Mouse (Mus musculus): ENCODE results near the gene Tex33.
"Not testable (repeated sequence)": the region's sequence is repeated elsewhere in the genome, so short reads cannot be mapped to it uniquely, and the experiment has no call there.

The Tex33 gene

DNA sequence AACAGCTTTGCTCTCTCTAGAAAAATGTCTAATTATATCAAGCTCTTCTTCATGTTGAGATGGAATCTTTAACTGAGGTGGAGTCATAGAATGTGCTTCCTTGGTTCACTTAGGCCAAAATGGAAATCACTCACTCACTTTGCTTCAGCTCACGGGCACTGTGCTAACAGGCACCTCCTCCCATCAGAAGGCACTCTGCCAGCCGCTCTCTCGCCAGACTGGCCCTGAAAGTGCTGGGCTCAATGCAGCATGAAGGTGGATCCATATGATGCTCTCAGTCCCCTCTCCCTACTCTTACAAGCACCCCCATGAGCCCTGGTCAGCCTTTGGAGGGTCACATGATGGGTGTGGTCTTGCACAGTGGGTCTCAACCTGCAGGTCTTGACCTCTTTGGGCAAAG is 21.5 kb downstream of the Tex33 start:
- DNase-seq (ENCODE audit: low spot score in 2 of 2) = no peak

DNA sequence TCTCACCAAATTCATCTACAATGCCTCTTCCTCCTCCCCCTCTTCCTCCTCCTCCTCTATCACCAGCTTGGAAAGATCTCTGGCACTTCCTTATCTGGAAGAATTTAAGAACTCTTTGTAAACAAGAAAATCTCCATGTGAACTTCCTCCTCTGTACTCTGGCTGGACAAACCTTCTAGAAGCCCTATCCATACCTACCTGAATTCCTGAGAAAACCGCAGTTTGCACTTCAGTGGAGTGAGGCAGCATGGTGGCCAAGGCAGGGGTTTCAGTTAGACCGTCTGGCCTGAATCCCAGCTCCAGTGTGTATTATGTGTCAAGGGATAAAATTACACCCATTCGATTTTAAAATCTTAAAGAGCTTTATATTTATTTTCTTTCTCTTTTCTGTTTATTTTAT is 22.9 kb downstream of the Tex33 start:
- DNase-seq (ENCODE audit: low spot score in 2 of 2) = no peak

DNA sequence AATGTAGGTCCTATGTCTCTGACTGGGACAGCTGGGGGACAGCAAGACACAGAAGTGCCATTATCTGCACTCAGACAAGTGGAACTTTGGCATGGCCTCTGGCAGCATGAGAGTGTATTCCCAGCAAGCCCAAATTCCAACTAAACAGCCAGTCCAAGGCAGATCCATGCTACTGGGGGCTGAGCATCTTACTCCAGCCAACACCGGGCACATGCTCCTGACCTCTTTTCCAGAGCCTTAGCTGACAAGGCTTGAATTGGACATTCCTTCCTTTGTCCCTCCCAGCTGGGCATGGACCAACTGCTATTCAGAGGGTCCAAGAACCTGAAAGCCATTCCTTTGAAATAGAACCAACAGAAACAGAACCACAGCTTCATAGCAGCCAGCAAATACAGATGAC is 26.1 kb downstream of the Tex33 start:
- no peak for DNase-seq (ENCODE audit: low spot score in 2 of 2)

DNA sequence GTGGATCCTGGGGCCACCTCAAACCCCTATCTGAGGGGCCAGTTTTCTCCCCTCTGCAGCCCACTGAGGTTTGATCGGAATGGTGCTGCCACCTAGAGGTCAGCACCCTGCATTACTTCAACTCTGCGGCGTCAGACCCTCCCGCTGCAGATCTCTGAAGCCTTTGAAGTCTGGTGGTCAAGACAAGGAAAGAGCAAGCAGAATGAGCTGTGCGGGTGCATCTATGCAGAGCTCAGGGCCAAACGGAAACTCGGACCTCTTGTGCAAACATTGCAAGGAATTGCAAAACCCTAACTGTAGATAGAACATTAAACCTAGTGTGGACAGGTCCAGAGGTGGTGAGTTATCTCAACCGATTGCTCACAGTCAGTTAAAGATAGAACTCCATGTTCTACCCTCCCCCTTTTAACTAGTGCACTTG is 26.8 kb downstream of the Tex33 start:
- DNase-seq (ENCODE audit: low spot score in 2 of 2) = peak; percentile 41 to 53

DNA sequence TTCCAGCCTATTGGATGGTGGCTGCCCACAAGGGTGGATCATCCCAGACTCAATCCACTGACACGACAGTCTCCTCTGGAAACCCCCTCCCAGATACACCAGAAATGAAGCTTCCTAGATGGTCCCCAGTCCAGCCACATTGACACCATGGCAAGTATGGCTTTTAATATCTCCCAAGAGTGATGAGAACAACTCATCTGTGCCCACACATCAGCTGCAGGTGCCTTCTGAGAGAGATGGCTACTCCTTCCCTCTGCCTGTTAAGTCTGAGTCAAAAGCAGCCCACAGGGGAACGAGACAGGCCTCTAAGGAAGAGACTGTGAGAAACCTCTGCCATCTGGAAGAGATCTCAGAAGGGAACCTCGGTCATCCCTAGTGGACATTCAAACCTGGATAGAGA is 27.9 kb downstream of the Tex33 start:
- no peak for DNase-seq (ENCODE audit: low spot score in 2 of 2)

DNA sequence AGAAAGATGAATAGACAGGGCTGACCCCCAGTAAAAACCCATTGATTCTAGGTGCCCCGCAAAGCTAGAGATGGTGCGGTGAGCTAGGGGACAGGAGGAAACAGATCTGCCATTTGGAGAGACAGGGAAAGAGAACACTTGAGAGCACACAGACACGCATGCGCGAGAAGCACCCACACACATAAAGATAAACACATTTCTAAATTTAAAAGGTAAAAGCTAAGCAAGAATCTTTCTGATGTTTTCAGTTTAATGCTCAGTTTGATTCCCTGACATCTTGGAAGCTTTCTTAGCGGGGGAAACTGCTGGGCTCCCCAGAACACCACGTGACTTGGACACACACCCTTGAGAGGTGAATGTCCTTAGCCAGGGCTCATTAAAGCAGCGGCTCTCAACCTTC is 28.8 kb downstream of the Tex33 start:
- no peak for DNase-seq (ENCODE audit: low spot score in 2 of 2)

DNA sequence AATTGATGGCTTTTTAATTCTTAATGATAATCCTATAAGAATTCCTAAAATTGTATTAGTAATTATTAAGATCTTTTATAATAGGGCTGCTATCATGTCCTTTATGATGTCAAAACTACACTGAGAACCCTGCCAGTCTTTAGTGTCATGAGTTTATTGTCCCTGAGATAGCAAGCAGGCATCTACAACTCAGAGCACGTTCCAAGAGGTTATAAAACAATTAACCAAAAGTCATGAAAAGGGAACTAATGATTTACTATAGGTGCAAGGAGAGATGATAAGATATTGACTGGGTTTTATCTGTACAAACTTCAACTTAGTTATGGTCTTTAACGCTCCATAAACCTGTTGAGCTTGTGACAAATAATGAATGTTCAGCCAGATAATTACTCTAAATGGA is 29.8 kb downstream of the Tex33 start:
- DNase-seq (ENCODE audit: low spot score in 2 of 2) = no peak

DNA sequence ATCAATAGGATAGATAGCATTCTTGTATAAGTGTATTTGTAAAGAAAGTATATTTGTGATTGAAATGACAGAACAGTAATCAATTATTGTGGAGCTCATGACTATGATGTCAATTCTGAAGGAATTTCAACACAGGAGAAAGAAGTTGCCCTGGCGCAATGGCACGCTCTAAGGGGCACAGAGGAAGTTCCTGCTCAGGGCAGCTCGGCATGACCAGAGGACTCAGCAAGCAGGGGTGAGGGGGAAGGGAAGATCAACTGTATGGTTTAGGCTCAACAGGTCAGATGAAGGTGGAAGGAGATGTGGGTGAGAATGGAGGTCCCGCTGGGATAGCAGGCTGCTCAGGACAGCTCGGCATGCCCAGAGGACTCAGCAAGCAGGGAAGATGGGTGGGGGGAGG is 40.2 kb downstream of the Tex33 start:
- no peak for DNase-seq (ENCODE audit: low spot score in 2 of 2)

DNA sequence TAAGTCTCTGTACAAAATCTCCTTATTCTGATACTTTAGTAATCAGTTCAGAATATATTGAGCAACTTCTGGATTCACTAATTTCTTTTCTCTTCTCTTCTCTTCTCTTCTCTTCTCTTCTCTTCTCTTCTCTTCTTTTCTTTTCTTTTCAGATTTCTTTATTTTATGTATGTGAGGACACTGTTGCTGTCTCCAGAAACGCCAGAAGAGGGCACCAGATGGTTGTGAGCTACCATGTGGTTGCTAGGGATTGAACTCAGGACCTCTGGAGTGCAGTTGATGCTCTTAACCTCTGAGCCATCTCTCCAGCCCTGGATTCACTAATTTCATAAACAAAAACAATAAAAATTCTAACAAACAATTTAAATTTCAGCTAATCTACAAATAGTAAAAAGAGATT is 40.8 kb downstream of the Tex33 start:
- peak in 1 of 2 experiments; percentile 33 for DNase-seq (ENCODE audit: low spot score in 2 of 2)

DNA sequence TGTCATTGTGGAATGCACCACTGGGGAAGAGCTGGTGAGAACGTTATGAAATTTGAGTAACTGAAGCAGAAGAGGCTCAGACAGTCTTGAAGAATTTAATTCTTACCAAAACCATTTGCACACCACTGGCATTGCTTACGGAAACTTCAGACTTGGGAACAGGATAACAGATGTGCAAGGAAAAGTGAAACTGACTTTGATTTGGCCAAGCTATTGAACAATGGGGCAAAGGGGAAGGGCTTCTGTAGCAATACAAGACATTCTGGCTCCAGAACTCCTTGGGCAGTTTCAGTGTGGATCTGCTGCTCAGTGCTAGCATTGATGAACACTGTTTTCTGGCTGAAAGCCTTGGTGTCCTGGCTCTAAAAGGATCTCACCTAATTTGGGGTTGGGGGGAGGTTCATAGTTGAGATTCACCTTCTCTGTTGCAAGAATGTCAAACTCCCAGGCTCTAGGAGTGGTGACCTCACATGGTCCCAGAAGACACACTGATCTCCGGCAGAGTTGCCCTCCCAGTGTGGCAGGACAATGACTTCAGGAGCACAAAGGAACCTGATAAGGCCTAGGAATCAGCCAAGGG is 44.0 kb downstream of the Tex33 start:
- DNase-seq (ENCODE audit: low spot score in 2 of 2) = no peak

DNA sequence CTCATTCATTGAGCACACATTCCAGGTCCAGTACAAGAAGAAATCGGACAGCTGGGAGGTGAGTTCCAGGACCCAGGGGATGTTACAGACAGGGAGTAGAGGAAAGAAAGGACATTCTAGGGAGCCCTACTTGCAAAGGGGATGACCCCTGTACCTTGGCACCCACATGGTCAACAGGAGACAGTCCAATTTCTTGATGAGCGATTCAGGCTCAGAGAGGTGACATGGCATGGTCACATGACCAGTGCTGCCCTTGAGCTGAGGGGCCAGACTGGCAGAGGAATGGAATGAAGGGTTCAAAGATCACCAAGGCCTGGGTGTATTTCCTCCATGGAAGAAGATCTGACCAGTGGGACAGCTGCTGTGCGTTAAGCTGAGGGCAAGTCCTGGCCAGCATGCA is 51.1 kb downstream of the Tex33 start:
- no peak for DNase-seq (ENCODE audit: low spot score in 2 of 2)

DNA sequence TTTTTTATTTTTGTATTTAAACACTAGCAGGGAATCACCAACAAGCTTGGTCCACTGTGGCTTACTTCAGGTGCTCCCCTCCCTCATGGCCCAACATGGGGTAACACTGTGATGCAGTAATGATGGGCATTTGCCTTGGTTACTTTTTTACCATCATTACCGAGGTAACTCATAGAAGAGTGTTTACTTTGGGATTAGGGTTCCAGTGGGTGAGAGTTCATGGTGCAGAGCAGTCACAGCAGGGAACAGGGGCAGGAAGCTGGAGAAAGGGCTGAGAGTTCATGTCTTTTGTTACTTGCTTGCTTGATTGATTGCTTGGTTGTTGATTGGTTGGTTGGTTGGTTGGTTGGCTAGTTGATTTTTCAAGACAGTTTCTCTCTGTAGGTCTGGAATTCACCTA is 52.0 kb downstream of the Tex33 start:
- no peak for DNase-seq (ENCODE audit: low spot score in 2 of 2)

DNA sequence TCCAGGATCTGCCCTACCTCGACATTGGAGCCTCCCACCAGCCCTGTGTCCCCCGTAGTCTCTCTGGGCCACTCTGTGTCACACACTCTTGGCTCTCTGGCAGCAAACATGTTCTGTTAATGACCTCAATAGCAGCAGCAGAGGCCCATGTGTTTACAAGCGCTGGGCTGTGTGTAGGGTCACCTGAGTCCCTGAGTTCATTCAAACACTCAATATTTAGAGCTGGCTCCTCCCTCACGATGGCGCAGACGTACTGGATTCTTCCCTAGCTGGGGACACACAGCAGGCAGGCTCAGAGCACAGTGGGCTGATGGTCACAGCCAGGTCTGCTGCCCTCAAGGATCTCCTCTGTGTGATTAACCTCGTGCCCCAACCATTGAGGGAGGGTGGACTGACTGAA is 54.8 kb downstream of the Tex33 start:
- not testable (repeated sequence) for DNase-seq (ENCODE audit: low spot score in 2 of 2)

DNA sequence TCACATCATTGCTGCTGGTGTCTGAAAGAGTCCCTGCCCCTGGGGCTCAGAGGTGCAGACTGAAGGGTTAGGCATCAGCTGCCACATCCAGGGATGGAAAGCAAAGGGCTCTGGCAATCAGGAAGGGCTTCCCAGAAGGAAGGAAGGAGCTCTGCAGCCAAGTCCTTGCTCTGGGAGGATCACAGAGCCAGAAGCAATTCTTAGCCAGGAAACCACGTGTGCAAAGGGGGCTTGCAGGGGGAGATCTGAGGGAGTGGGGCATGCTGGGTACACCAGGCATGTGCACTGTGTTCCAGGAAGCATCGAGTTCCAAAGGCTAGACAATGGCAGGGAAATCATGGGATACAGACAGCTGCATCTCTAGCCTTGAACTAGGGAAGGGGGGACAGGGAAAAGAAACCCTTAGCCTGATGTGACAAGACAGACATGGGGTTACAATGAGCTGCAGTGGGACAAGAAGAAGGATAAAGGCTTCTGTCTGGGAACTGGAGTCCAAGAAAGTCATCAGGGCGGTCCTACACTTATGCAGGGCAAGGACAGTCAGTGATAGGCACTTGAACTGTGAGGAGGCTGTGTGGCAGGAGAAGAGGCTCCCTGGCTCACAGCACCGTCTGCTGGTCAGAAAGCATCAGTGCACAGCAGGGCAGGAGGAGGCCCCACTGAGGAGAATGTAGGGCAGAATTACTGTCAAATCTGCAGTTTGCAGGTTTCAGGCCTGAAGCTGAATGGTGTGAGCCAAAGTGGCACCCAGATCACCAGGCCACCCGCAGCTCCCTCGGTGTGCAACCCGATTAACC is 55.9 kb downstream of the Tex33 start:
- peak; percentile 21 to 31 for DNase-seq (ENCODE audit: low spot score in 2 of 2)

DNA sequence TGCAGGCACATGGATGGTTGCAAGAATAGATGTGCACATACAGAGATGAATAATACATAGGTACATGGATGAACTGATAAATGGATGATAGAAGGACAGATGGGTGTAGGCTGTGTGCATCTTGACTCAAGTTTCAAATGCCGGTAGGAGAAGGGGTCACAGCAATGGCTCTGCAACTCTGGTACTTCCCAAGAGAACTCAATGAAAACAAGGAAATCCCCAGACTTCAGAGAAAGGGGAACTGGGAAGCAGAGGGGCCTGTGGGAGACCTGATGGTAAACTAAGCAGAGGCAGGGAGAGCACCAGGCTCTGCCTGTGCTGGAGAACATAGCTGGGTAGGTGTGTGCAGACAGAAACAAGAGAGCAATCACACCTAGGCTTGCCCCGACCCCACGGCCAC is 61.3 kb downstream of the Tex33 start:
- DNase-seq (ENCODE audit: low spot score in 2 of 2) = no peak

DNA sequence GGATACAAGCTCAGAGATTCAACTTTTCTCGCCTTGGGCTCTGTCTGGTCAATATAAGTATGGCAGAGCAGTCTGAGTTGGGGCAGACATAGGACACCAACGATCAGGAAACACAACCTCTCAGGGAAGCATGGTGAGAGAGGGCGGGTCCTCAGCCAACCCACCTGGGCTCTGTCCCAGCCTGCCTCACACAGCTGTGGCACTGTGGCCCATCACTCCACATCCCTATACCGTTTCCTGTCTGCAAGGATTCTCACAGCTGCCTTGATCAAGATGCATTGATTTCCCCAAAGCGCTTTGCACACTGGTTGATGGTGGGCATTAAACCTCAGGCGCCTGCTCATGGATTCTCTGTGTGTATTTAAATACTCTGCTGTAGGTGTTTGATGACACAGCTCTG is 62.7 kb downstream of the Tex33 start:
- DNase-seq (ENCODE audit: low spot score in 2 of 2) = no peak

DNA sequence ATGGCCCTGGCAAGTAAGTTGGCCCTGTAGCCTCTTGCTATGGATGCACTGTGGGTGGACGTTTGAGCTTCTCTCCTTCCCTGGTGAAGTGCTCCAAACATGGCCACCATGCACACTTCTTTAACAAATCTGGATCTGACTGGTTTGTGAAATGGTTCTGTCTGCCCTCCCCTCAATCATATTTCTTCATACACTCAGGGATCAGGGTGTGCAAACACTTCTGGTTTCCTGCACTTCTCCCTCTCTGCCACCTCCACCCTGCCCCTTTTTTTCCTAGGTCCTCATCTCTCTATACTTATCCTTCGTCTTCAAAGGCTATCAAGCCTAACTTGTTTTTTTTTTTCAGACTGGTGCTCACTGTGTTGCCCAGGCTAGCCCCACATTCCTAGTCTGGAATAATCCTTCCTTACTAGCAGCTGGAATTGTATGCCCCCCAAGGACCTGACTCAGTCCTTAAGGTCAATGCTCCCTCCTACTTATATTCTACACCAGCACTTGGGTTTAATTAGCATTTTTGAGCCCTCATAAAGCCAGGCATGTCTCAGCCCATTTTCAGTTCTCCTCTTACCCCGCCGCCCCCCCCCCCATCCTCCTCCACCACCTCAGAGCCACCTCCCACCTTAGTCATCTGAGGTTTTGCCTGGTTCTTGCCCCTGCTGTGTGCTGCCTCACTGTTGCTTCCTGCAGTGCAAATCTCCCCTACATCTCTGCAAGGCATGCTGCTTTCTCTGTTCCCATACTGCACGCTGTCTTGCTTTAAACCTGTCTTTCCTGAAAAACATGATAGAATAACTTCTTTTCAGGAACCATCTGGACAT is 64.0 kb downstream of the Tex33 start:
- no peak for DNase-seq (ENCODE audit: low spot score in 2 of 2)

DNA sequence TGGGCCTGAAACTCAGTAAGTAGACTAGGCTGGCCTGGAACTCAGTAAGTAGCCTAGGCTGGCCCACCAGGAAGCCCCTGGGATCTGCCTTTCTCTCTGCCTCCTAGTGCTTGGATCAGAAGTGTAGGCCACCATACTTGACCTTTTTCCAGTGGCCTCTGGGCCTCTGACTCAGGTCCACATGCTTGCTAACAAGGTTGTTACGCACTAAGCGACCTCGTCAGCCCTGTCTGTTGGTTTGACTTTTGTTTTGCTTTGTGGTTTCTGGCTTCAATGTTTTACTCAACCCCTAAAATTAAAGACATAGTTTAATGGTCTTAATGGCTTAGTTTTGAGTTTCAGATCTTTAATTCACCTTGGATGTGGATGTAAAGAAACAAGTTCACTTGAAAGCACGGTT is 65.0 kb downstream of the Tex33 start:
- no peak for DNase-seq (ENCODE audit: low spot score in 2 of 2)

DNA sequence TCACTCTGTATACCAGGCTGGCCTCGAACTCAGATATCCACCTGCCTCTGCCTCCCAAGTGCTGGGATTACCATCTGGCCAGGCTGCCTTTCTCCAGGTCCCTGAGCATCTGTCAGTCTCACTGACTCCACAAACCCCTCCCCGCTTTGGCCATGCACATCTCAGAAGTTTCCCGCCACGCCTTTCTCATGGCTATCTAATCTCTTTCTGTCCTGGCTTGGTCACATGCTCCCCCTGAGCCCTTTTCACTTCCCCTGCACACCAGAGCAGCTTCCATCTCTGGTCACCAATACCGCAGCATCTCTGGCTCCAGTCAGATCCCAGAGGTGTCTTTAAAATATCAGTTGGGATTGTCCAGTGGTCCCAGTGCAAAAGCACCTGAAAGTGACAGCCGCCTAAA is 65.7 kb downstream of the Tex33 start:
- DNase-seq (ENCODE audit: low spot score in 2 of 2) = not testable (repeated sequence)

DNA sequence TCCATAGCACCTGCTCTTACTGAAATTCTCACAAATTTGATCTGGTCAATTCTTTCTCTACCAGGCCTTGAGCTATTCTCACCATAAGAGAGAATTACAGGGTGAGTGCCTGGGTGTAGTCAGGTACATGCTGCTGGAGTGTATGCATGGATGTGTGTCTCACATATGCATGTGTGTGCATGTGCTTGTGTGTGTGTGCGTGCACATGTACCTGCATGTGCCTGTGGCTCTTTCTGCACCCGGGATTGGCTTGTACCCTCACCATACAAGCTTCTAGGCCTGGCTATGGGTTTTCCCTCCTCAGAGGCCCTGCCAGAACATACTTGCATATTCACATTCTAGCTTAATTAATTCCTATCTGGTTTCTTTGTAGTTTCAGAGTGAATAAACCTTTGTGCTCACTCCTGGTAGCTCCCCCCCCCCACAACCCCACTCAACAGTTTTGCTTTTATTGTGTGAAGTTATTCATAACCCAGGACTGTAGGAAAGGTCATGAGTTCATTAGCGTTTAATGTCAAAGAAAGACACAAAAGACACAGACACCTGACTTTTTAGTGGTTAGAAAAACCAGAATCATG is 67.1 kb downstream of the Tex33 start:
- DNase-seq (ENCODE audit: low spot score in 2 of 2) = no peak
